In genomic region chr4:148112519-148112918, GRCm38 (mm10) we compare ENCODE assay signal across 23 mouse cellular contexts. TPM values are rescaled to one million over a fixed set of nuclear protein-coding genes. Genes with fewer than 3 reads are reported as not detected.
"Had no signal": no experiment of that assay in that cellular context is flagged by ENCODE, and none has a peak within 500 bp of the region (broad histone marks: within the 10 kb centered on the region; RNA-seq: fewer than 3 reads in every experiment).

No protein-coding gene starts in this region.

- H3K27me3 ChIP-seq: hindbrain, embryonic 13.5 days; hindbrain, embryonic 15.5 days had no signal

- ATAC-seq: hindbrain, postnatal 0 days had no signal

- H3K4me2 ChIP-seq: heart, embryonic 13.5 days; heart, embryonic 15.5 days; hindbrain, embryonic 13.5 days; hindbrain, embryonic 15.5 days; limb, embryonic 12.5 days; liver, embryonic 11.5 days had no signal

- H3K4me3 ChIP-seq: gastrocnemius, adult 2 months; heart, embryonic 10.5 days; heart, embryonic 13.5 days; heart, embryonic 15.5 days; hindbrain, embryonic 13.5 days; hindbrain, embryonic 15.5 days; layer of hippocampus, adult 2 months; left cerebral cortex, adult 2 months; limb, embryonic 10.5 days; limb, embryonic 12.5 days had no signal

- H3K9ac ChIP-seq: heart, embryonic 13.5 days; heart, embryonic 15.5 days; hindbrain, embryonic 13.5 days; hindbrain, embryonic 15.5 days; limb, embryonic 12.5 days had no signal

- H3K9me3 ChIP-seq: heart, embryonic 10.5 days; heart, embryonic 15.5 days; hindbrain, embryonic 15.5 days; limb, embryonic 10.5 days had no signal

- H3K36me3 ChIP-seq: heart, embryonic 10.5 days; heart, embryonic 13.5 days; heart, embryonic 15.5 days; limb, embryonic 10.5 days; limb, embryonic 12.5 days had no signal

- H3K27ac ChIP-seq: gastrocnemius, adult 2 months; heart, embryonic 10.5 days; heart, embryonic 13.5 days; heart, embryonic 15.5 days; hindbrain, embryonic 13.5 days; hindbrain, embryonic 15.5 days; hindbrain, postnatal 0 days; layer of hippocampus, adult 2 months; left cerebral cortex, adult 2 months; limb, embryonic 10.5 days; limb, embryonic 12.5 days had no signal

- DNase-seq: gastrocnemius, adult 2 months; gastrocnemius, postnatal 10 days; gastrocnemius, postnatal 25 days; heart, adult 18-20 months; heart, postnatal 14 days; heart, postnatal 36 days; kidney, adult 18-20 months; kidney, adult 8-10 months; kidney, postnatal 10 days; kidney, postnatal 25 days; kidney, postnatal 4 days; liver had no signal

RNA-seq across cellular contexts. Expression of gene Draxin, which starts 18.0 kb away (rescaled TPM):
- polyA plus RNA-seq: heart, embryonic 15.5 days had no signal
